Mouse (Mus musculus) thymus, postnatal 4 days (tissue): Measurements from ENCODE around the gene Tceal9.
A peak's percentile ranks its signal among the peaks of the same experiment; 100 is the strongest.

Experiments used
- DNase-seq: peaks from one replicate; pipeline ENCODE4 v3.0.0; 2021

Tceal9 gene

GRCm38 (mm10) chrX:136244574-136245229 is at the start of gene Tceal9:
TSS of gene Tceal9 (plus strand) at chrX:136245079.
- DNase-seq: peak; percentile 57

GRCm38 (mm10) chrX:136195193-136195944 is 49.5 kb upstream of the Tceal9 start:
- no peak for DNase-seq

- peak; percentile 75 for DNase-seq
Observed at GRCm38 (mm10) chrX:136196873-136197272, 48.0 kb upstream of the Tceal9 start.

GRCm38 (mm10) chrX:136203257-136203656 is 41.6 kb upstream of the Tceal9 start:
- no peak for DNase-seq

GRCm38 (mm10) chrX:136203664-136204066 is 41.2 kb upstream of the Tceal9 start, which contains the start of gene Tceal5:
TSS of gene Tceal5 (minus strand) at chrX:136203876.
- no peak for DNase-seq

GRCm38 (mm10) chrX:136204406-136204805 is 40.5 kb upstream of the Tceal9 start:
- no peak for DNase-seq

- DNase-seq: no peak
Observed at GRCm38 (mm10) chrX:136213396-136213795, 31.5 kb upstream of the Tceal9 start.

GRCm38 (mm10) chrX:136214729-136215677 is 29.9 kb upstream of the Tceal9 start, which contains the start of the genes Tceal7 and Bex1:
TSS of gene Tceal7 (plus strand) at chrX:136214779.
TSS of gene Bex1 (minus strand) at chrX:136215513.
- DNase-seq: peak; percentile 11

- no peak for DNase-seq
Observed at GRCm38 (mm10) chrX:136216303-136216702, 28.6 kb upstream of the Tceal9 start.

GRCm38 (mm10) chrX:136223714-136224113 is 21.2 kb upstream of the Tceal9 start:
- no peak for DNase-seq

GRCm38 (mm10) chrX:136227768-136228167 is 17.1 kb upstream of the Tceal9 start:
- no peak for DNase-seq

- peak; percentile 61 for DNase-seq
Observed at GRCm38 (mm10) chrX:136238118-136238517, 6.8 kb upstream of the Tceal9 start.

GRCm38 (mm10) chrX:136243181-136243580 is 1.7 kb upstream of the Tceal9 start:
- no peak for DNase-seq

- DNase-seq: peak; percentile 49
Observed at GRCm38 (mm10) chrX:136245521-136246071, 717 bp downstream of the Tceal9 start.

- no peak for DNase-seq
Observed at GRCm38 (mm10) chrX:136248811-136249210, 3.9 kb downstream of the Tceal9 start.

GRCm38 (mm10) chrX:136249671-136250070 is 4.8 kb downstream of the Tceal9 start:
- no peak for DNase-seq

- no peak for DNase-seq
Observed at GRCm38 (mm10) chrX:136252023-136252729, 7.3 kb downstream of the Tceal9 start.

- no peak for DNase-seq
Observed at GRCm38 (mm10) chrX:136267720-136268119, 22.8 kb downstream of the Tceal9 start.

GRCm38 (mm10) chrX:136268173-136268572 is 23.3 kb downstream of the Tceal9 start:
- no peak for DNase-seq

- peak; percentile 68 for DNase-seq
Observed at GRCm38 (mm10) chrX:136269743-136270392, 25.0 kb downstream of the Tceal9 start, which contains the start of gene Bex3. TSS of gene Bex3 (plus strand) at chrX:136270253.

- DNase-seq: peak; percentile 35
Observed at GRCm38 (mm10) chrX:136270393-136271111, 25.7 kb downstream of the Tceal9 start.
